Mouse (Mus musculus): ENCODE data around the gene Ppp1r2. TPM values are rescaled to one million over a fixed set of nuclear protein-coding genes. Genes with fewer than 3 reads are reported as not detected.

The Ppp1r2 gene
- polyA plus RNA-seq, 1 experiment, result 38.9 TPM

GRCm38 (mm10) chr16:31244053-31244452 lies 31.0 kb downstream of the Ppp1r2 start:
- Histone ChIP-seq H3K36me3 (ENCODE audit: control insufficient read depth, insufficient read depth, low read length) (no peaks in the 10 kb centered on the region), H3K27ac (ENCODE audit: control insufficient read depth, insufficient read depth, low read depth, low read length) (no peak overlapping the region), H3K27me3 (ENCODE audit: control insufficient read depth, insufficient read depth, low read length) (no peaks in the 10 kb centered on the region), H3K4me1 (ENCODE audit: control insufficient read depth, insufficient read depth, low read length) (no peaks in the 10 kb centered on the region), H3K4me3 (ENCODE audit: control insufficient read depth, low read depth, low read length) (no peak overlapping the region)
- TF ChIP-seq POLR2A (IDR thresholded peaks at IDR 0.05; ENCODE audit: control insufficient read depth, low read depth, low read length) (no peak), CTCF (IDR thresholded peaks at IDR 0.05; ENCODE audit: control insufficient read depth, insufficient read depth, insufficient replicate concordance, low read depth, low read length) (no peak)

- no peaks in the 10 kb centered on the region for H3K36me3 ChIP-seq (ENCODE audit: control insufficient read depth, insufficient read depth, low read length)
- no peaks in the 10 kb centered on the region for H3K27me3 ChIP-seq (ENCODE audit: control insufficient read depth, insufficient read depth, low read length)
- H3K4me3 ChIP-seq (ENCODE audit: control insufficient read depth, low read depth, low read length), result no peak overlapping the region
- no peak for TF ChIP-seq CTCF (IDR thresholded peaks at IDR 0.05; ENCODE audit: control insufficient read depth, insufficient read depth, insufficient replicate concordance, low read depth, low read length)
- no peak for TF ChIP-seq POLR2A (IDR thresholded peaks at IDR 0.05; ENCODE audit: control insufficient read depth, low read depth, low read length)
- H3K4me1 ChIP-seq (ENCODE audit: control insufficient read depth, insufficient read depth, low read length), result no peaks in the 10 kb centered on the region
- no peak overlapping the region for H3K27ac ChIP-seq (ENCODE audit: control insufficient read depth, insufficient read depth, low read depth, low read length)
Observed at GRCm38 (mm10) chr16:31241433-31241832, 33.6 kb downstream of the Ppp1r2 start.

GRCm38 (mm10) chr16:31240569-31240968 lies 34.5 kb downstream of the Ppp1r2 start:
- Histone ChIP-seq H3K27me3 (ENCODE audit: control insufficient read depth, insufficient read depth, low read length) (no peaks in the 10 kb centered on the region), H3K36me3 (ENCODE audit: control insufficient read depth, insufficient read depth, low read length) (no peaks in the 10 kb centered on the region), H3K27ac (ENCODE audit: control insufficient read depth, insufficient read depth, low read depth, low read length) (no peak overlapping the region), H3K4me1 (ENCODE audit: control insufficient read depth, insufficient read depth, low read length) (no peaks in the 10 kb centered on the region), H3K4me3 (ENCODE audit: control insufficient read depth, low read depth, low read length) (no peak overlapping the region)
- no peak for TF ChIP-seq POLR2A (IDR thresholded peaks at IDR 0.05; ENCODE audit: control insufficient read depth, low read depth, low read length)
- TF ChIP-seq CTCF (IDR thresholded peaks at IDR 0.05; ENCODE audit: control insufficient read depth, insufficient read depth, insufficient replicate concordance, low read depth, low read length), result no peak

- Histone ChIP-seq H3K4me3 (ENCODE audit: control insufficient read depth, low read depth, low read length) (no peak overlapping the region), H3K27ac (ENCODE audit: control insufficient read depth, insufficient read depth, low read depth, low read length) (no peak overlapping the region), H3K27me3 (ENCODE audit: control insufficient read depth, insufficient read depth, low read length) (no peaks in the 10 kb centered on the region), H3K4me1 (ENCODE audit: control insufficient read depth, insufficient read depth, low read length) (peaks cover 6% of the 10 kb centered on the region), H3K36me3 (ENCODE audit: control insufficient read depth, insufficient read depth, low read length) (no peaks in the 10 kb centered on the region)
- no peak for TF ChIP-seq POLR2A (IDR thresholded peaks at IDR 0.05; ENCODE audit: control insufficient read depth, low read depth, low read length)
- TF ChIP-seq CTCF (IDR thresholded peaks at IDR 0.05; ENCODE audit: control insufficient read depth, insufficient read depth, insufficient replicate concordance, low read depth, low read length), result no peak
Observed at GRCm38 (mm10) chr16:31238281-31238680, 36.8 kb downstream of the Ppp1r2 start.

GRCm38 (mm10) chr16:31235457-31236310 lies 39.4 kb downstream of the Ppp1r2 start:
- Histone ChIP-seq H3K4me1 (ENCODE audit: control insufficient read depth, insufficient read depth, low read length) (peaks cover 8% of the 10 kb centered on the region), H3K36me3 (ENCODE audit: control insufficient read depth, insufficient read depth, low read length) (no peaks in the 10 kb centered on the region), H3K27me3 (ENCODE audit: control insufficient read depth, insufficient read depth, low read length) (no peaks in the 10 kb centered on the region), H3K4me3 (ENCODE audit: control insufficient read depth, low read depth, low read length) (no peak overlapping the region), H3K27ac (ENCODE audit: control insufficient read depth, insufficient read depth, low read depth, low read length) (no peak overlapping the region)
- TF ChIP-seq CTCF (IDR thresholded peaks at IDR 0.05; ENCODE audit: control insufficient read depth, insufficient read depth, insufficient replicate concordance, low read depth, low read length), result no peak
- TF ChIP-seq POLR2A (IDR thresholded peaks at IDR 0.05; ENCODE audit: control insufficient read depth, low read depth, low read length), result no peak

- Histone ChIP-seq H3K4me3 (ENCODE audit: control insufficient read depth, low read depth, low read length) (no peak overlapping the region), H3K27me3 (ENCODE audit: control insufficient read depth, insufficient read depth, low read length) (no peaks in the 10 kb centered on the region), H3K27ac (ENCODE audit: control insufficient read depth, insufficient read depth, low read depth, low read length) (no peak overlapping the region), H3K4me1 (ENCODE audit: control insufficient read depth, insufficient read depth, low read length) (peaks cover 8% of the 10 kb centered on the region), H3K36me3 (ENCODE audit: control insufficient read depth, insufficient read depth, low read length) (no peaks in the 10 kb centered on the region)
- TF ChIP-seq CTCF (IDR thresholded peaks at IDR 0.05; ENCODE audit: control insufficient read depth, insufficient read depth, insufficient replicate concordance, low read depth, low read length), result no peak
- TF ChIP-seq POLR2A (IDR thresholded peaks at IDR 0.05; ENCODE audit: control insufficient read depth, low read depth, low read length), result no peak
Observed at GRCm38 (mm10) chr16:31234808-31235456, 40.1 kb downstream of the Ppp1r2 start.

GRCm38 (mm10) chr16:31234356-31234755 lies 40.7 kb downstream of the Ppp1r2 start:
- Histone ChIP-seq H3K4me3 (ENCODE audit: control insufficient read depth, low read depth, low read length) (no peak overlapping the region), H3K4me1 (ENCODE audit: control insufficient read depth, insufficient read depth, low read length) (peaks cover 8% of the 10 kb centered on the region), H3K27me3 (ENCODE audit: control insufficient read depth, insufficient read depth, low read length) (no peaks in the 10 kb centered on the region), H3K27ac (ENCODE audit: control insufficient read depth, insufficient read depth, low read depth, low read length) (no peak overlapping the region), H3K36me3 (ENCODE audit: control insufficient read depth, insufficient read depth, low read length) (no peaks in the 10 kb centered on the region)
- TF ChIP-seq POLR2A (IDR thresholded peaks at IDR 0.05; ENCODE audit: control insufficient read depth, low read depth, low read length) (no peak), CTCF (IDR thresholded peaks at IDR 0.05; ENCODE audit: control insufficient read depth, insufficient read depth, insufficient replicate concordance, low read depth, low read length) (no peak)
